Mouse (Mus musculus) heart, embryonic 11.5 days (tissue): Measurements from ENCODE around the gene Usp2. TPM values are rescaled to one million over a fixed set of nuclear protein-coding genes. Genes with fewer than 3 reads are reported as not detected.
A peak's percentile ranks its signal among the peaks of the same experiment; 100 is the strongest.
"Not testable (repeated sequence)": the region's sequence is repeated elsewhere in the genome, so short reads cannot be mapped to it uniquely, and the experiment has no call there.

Experiments
- ATAC-seq: fragments of 200-750 bp; cut with Nextera tagmentation; replicated peaks from 2 replicates; pipeline ENCODE4 v1.8.0; 2017; ENCODE audit warnings: moderate library complexity; ENCODE audit not compliant: insufficient number of reproducible peaks, low FRiP score, low TSS enrichment
- H3K27ac ChIP-seq: fragments of 300-500 bp; sonication (generic); 2 replicates; pipeline ENCODE4 v1.5.1; 2014; ENCODE audit warnings: mild to moderate bottlenecking, low read depth, low read length
- H3K27me3 ChIP-seq: fragments of 300-500 bp; sonication (generic); 2 replicates; pipeline ENCODE4 v1.6.1; 2014; ENCODE audit warnings: mild to moderate bottlenecking, low read length, mixed read lengths; ENCODE audit not compliant: control insufficient read depth, insufficient read depth
- H3K36me3 ChIP-seq: fragments of 300-500 bp; sonication (generic); 2 replicates; pipeline ENCODE4 v1.6.1; 2014; ENCODE audit warnings: mild to moderate bottlenecking, low read length, moderate library complexity, mixed read lengths; ENCODE audit not compliant: control insufficient read depth, insufficient read depth
- H3K4me1 ChIP-seq: fragments of 300-500 bp; sonication (generic); 2 replicates; pipeline ENCODE4 v1.6.1; 2014; ENCODE audit warnings: low read length; ENCODE audit not compliant: control insufficient read depth, insufficient read depth
- H3K4me2 ChIP-seq: fragments of 300-500 bp; sonication (generic); 2 replicates; pipeline ENCODE4 v1.6.1; 2014; ENCODE audit warnings: mild to moderate bottlenecking, moderate library complexity
- H3K4me3 ChIP-seq: fragments of 300-500 bp; sonication (generic); 2 replicates; pipeline ENCODE4 v1.5.1; 2014; ENCODE audit warnings: low read depth, low read length
- H3K9ac ChIP-seq: fragments of 300-500 bp; sonication (generic); 2 replicates; pipeline ENCODE4 v1.6.1; 2014; ENCODE audit warnings: mild to moderate bottlenecking, low read depth, low read length, moderate library complexity
- H3K9me3 ChIP-seq: fragments of 300-500 bp; sonication (generic); replicated peaks from 2 replicates; pipeline ENCODE4 v1.6.1; 2016; ENCODE audit warnings: low read length; ENCODE audit not compliant: control insufficient read depth
- WGBS: fragments of 180-500 bp; shearing (Covaris S2); extraction: QIAGEN DNeasy Blood & Tissue Kit; methylation state at CpG from one replicate; pipeline ENCODE4 v1.1.7; 2014; ENCODE audit not compliant: insufficient replicate concordance; 5-methylcytosine and 5-hydroxymethylcytosine counted together
- polyA plus RNA-seq: library from polyadenylated mRNA; unstranded; fragments of >200 nt; fragmentation: Nextera tagmentation; extraction: Ambion mirVana; gene quantifications from 2 replicates; pipeline ENCODE4 v1.2.1, GENCODE M21; 2014

Gene Usp2
- polyA plus RNA-seq, 1 experiment from 2014 or later: 53.8 TPM

- Histone ChIP-seq H3K4me1 (peaks cover 42% of the 10 kb centered on the region), H3K4me3 (no peak overlapping the region), H3K4me2 (no peak overlapping the region), H3K27ac (no peak overlapping the region), H3K9me3 (no peaks in the 10 kb centered on the region), H3K27me3 (no peaks in the 10 kb centered on the region), H3K36me3 (0 out of 2 replicates have a peak, but pooled peaks cover 4% of the 10 kb centered on the region), H3K9ac (no peak overlapping the region)
- WGBS: 87% methylated on average over 10 of the region's 10 CpGs
- no peak for ATAC-seq
These were observed 39.0 kb downstream of the Usp2 start for GRCm38 (mm10) chr9:44105781-44106180.

GRCm38 (mm10) chr9:44106182-44106581 is 39.4 kb downstream of the Usp2 start:
- H3K27ac ChIP-seq: no peak overlapping the region
- no peak overlapping the region for H3K4me3 ChIP-seq
- 0 out of 2 replicates have a peak, but pooled peaks cover 4% of the 10 kb centered on the region for H3K36me3 ChIP-seq
- H3K9me3 ChIP-seq: no peaks in the 10 kb centered on the region
- no peak overlapping the region for H3K9ac ChIP-seq
- no peaks in the 10 kb centered on the region for H3K27me3 ChIP-seq
- 92% methylated on average over 7 of the region's 7 CpGs for WGBS
- ATAC-seq: no peak
- no peak overlapping the region for H3K4me2 ChIP-seq
- peaks cover 42% of the 10 kb centered on the region for H3K4me1 ChIP-seq

GRCm38 (mm10) chr9:44106596-44106995 is 39.8 kb downstream of the Usp2 start:
- no peak overlapping the region for H3K27ac ChIP-seq
- WGBS: 79% methylated on average over 4 of the region's 4 CpGs
- H3K4me3 ChIP-seq: no peak overlapping the region
- H3K36me3 ChIP-seq: 0 out of 2 replicates have a peak, but pooled peaks cover 4% of the 10 kb centered on the region
- H3K9ac ChIP-seq: no peak overlapping the region
- H3K9me3 ChIP-seq: no peaks in the 10 kb centered on the region
- peaks cover 42% of the 10 kb centered on the region for H3K4me1 ChIP-seq
- no peaks in the 10 kb centered on the region for H3K27me3 ChIP-seq
- ATAC-seq: no peak
- peak overlapping the region; percentile 43; the same call in 1 of the 2 replicates for H3K4me2 ChIP-seq

GRCm38 (mm10) chr9:44107110-44107509 is 40.3 kb downstream of the Usp2 start, which contains the start of gene C1qtnf5:
Gene C1qtnf5 (plus strand): TSS chr9:44107245.
- Histone ChIP-seq H3K9me3 (no peaks in the 10 kb centered on the region), H3K4me3 (peak within 1 kb of the TSS; percentile 5; the same call in 1 of the 2 replicates), H3K4me1 (peaks cover 42% of the 10 kb centered on the region), H3K9ac (peak within 1 kb of the TSS; percentile 49; the same call in 1 of the 2 replicates), H3K27me3 (no peaks in the 10 kb centered on the region), H3K4me2 (peak within 1 kb of the TSS; percentile 43), H3K27ac (no peak within 1 kb of the TSS), H3K36me3 (0 out of 2 replicates have a peak, but pooled peaks cover 4% of the 10 kb centered on the region)
- no peak for ATAC-seq
- WGBS: 38% methylated on average over 8 of the region's 8 CpGs

GRCm38 (mm10) chr9:44107557-44108179 is 40.8 kb downstream of the Usp2 start:
- Histone ChIP-seq H3K9ac (peak overlapping the region; percentile 49; the same call in 1 of the 2 replicates), H3K9me3 (no peaks in the 10 kb centered on the region), H3K4me3 (peak overlapping the region; percentile 5; the same call in 1 of the 2 replicates), H3K4me2 (peak overlapping the region; percentile 43), H3K27me3 (no peaks in the 10 kb centered on the region), H3K27ac (no peak overlapping the region), H3K36me3 (0 out of 2 replicates have a peak, but pooled peaks cover 4% of the 10 kb centered on the region), H3K4me1 (peaks cover 42% of the 10 kb centered on the region)
- WGBS: 44% methylated on average over 25 of the region's 25 CpGs
- no peak for ATAC-seq

- Histone ChIP-seq H3K4me1 (peaks cover 42% of the 10 kb centered on the region), H3K4me2 (no peak overlapping the region; the same call in 1 of the 2 replicates), H3K27ac (no peak overlapping the region), H3K9ac (peak overlapping the region; percentile 54; the same call in 1 of the 2 replicates), H3K4me3 (no peak overlapping the region), H3K36me3 (0 out of 2 replicates have a peak, but pooled peaks cover 4% of the 10 kb centered on the region), H3K27me3 (no peaks in the 10 kb centered on the region), H3K9me3 (no peaks in the 10 kb centered on the region)
- no peak for ATAC-seq
- WGBS: 81% methylated on average over 31 of the region's 31 CpGs
These were observed 41.6 kb downstream of the Usp2 start for GRCm38 (mm10) chr9:44108269-44109055.

- 31% methylated on average over 9 of the region's 9 CpGs for WGBS
- Histone ChIP-seq H3K27ac (no peak overlapping the region), H3K36me3 (0 out of 2 replicates have a peak, but pooled peaks cover 4% of the 10 kb centered on the region), H3K27me3 (no peaks in the 10 kb centered on the region), H3K4me1 (peaks cover 42% of the 10 kb centered on the region), H3K9ac (peak overlapping the region; percentile 54), H3K4me3 (peak overlapping the region; percentile 22; the same call in 1 of the 2 replicates), H3K4me2 (peak overlapping the region; percentile 56), H3K9me3 (no peaks in the 10 kb centered on the region)
- ATAC-seq: no peak
These were observed 42.7 kb downstream of the Usp2 start for GRCm38 (mm10) chr9:44109360-44110095.

- H3K27ac ChIP-seq, H3K9ac ChIP-seq, H3K27me3 ChIP-seq, H3K9me3 ChIP-seq, H3K36me3 ChIP-seq, ATAC-seq: not testable (repeated sequence)
- WGBS: 55% methylated on average over 10 of the region's 12 CpGs
- H3K4me1 ChIP-seq: peaks cover 37% of the 10 kb centered on the region
- H3K4me2 ChIP-seq: peak overlapping the region; percentile 64
- H3K4me3 ChIP-seq: 0 out of 2 replicates have a peak overlapping the region, but pooled peaks have one; percentile 5
These were observed 45.1 kb downstream of the Usp2 start for GRCm38 (mm10) chr9:44111909-44112308.
